Mouse (Mus musculus): ENCODE results near the gene Gm49339.
A peak's percentile ranks its signal among the peaks of the same experiment; 100 is the strongest.
"Not testable (repeated sequence)": the region's sequence is repeated elsewhere in the genome, so short reads cannot be mapped to it uniquely, and the experiment has no call there.

Gm49339 gene

GRCm38 (mm10) chr10:51480397-51480796, at the start of gene Gm49339, which contains the start of gene Lilr4b:
Gene Gm49339 (plus strand): TSS chr10:51480612.
Gene Lilr4b (plus strand): TSS chr10:51480632.
- H3K9me3 ChIP-seq (ENCODE audit: low read length); H3K4me1 ChIP-seq (replicated peaks; ENCODE audit: low read depth, low read length); H3K27me3 ChIP-seq (ENCODE audit: insufficient read depth, low read length); H3K4me3 ChIP-seq (replicated peaks; ENCODE audit: low read length); H3K36me3 ChIP-seq (ENCODE audit: insufficient read depth, low read length): not testable (repeated sequence)

GRCm38 (mm10) chr10:51432940-51433339, 47.5 kb upstream of the Gm49339 start:
- Histone ChIP-seq H3K4me3 (replicated peaks; ENCODE audit: low read length) (no peak overlapping the region), H3K4me1 (replicated peaks; ENCODE audit: low read depth, low read length) (no peaks in the 10 kb centered on the region), H3K9me3 (ENCODE audit: low read length) (peaks cover 34% of the 10 kb centered on the region), H3K36me3 (ENCODE audit: insufficient read depth, low read length) (no peaks in the 10 kb centered on the region), H3K27me3 (ENCODE audit: insufficient read depth, low read length) (no peaks in the 10 kb centered on the region)
- no peak for TF ChIP-seq NANOG (IDR thresholded peaks at IDR 0.05; ENCODE audit: borderline replicate concordance, low read length)
- no peak for TF ChIP-seq POU5F1 (IDR thresholded peaks at IDR 0.05; ENCODE audit: borderline replicate concordance, low read length)
- TF ChIP-seq CTCF (conservative IDR thresholded peaks at IDR 0.05; ENCODE audit: low read length): no peak

GRCm38 (mm10) chr10:51435684-51436083, 44.7 kb upstream of the Gm49339 start:
- Histone ChIP-seq H3K36me3 (ENCODE audit: insufficient read depth, low read length) (no peaks in the 10 kb centered on the region), H3K4me3 (replicated peaks; ENCODE audit: low read length) (no peak overlapping the region)

GRCm38 (mm10) chr10:51451610-51452009, 28.8 kb upstream of the Gm49339 start:
- H3K27me3 ChIP-seq (ENCODE audit: insufficient read depth, low read length): no peaks in the 10 kb centered on the region
- TF ChIP-seq POU5F1 (IDR thresholded peaks at IDR 0.05; ENCODE audit: borderline replicate concordance, low read length): no peak
- no peak for TF ChIP-seq CTCF (conservative IDR thresholded peaks at IDR 0.05; ENCODE audit: low read length)
- no peaks in the 10 kb centered on the region for H3K4me1 ChIP-seq (replicated peaks; ENCODE audit: low read depth, low read length)
- no peaks in the 10 kb centered on the region for H3K9me3 ChIP-seq (ENCODE audit: low read length)
- no peaks in the 10 kb centered on the region for H3K36me3 ChIP-seq (ENCODE audit: insufficient read depth, low read length)
- H3K4me3 ChIP-seq (replicated peaks; ENCODE audit: low read length): no peak overlapping the region

More at GRCm38 (mm10) chr10:51435684-51436083, 44.7 kb upstream of the Gm49339 start:
- TF ChIP-seq CTCF (conservative IDR thresholded peaks at IDR 0.05; ENCODE audit: low read length): no peak
- TF ChIP-seq NANOG (IDR thresholded peaks at IDR 0.05; ENCODE audit: borderline replicate concordance, low read length): no peak
- no peak for TF ChIP-seq POU5F1 (IDR thresholded peaks at IDR 0.05; ENCODE audit: borderline replicate concordance, low read length)
- no peaks in the 10 kb centered on the region for H3K27me3 ChIP-seq (ENCODE audit: insufficient read depth, low read length)
- H3K9me3 ChIP-seq (ENCODE audit: low read length): peaks cover 32% of the 10 kb centered on the region
- no peaks in the 10 kb centered on the region for H3K4me1 ChIP-seq (replicated peaks; ENCODE audit: low read depth, low read length)

- H3K36me3 ChIP-seq (ENCODE audit: insufficient read depth, low read length): no peaks in the 10 kb centered on the region
- TF ChIP-seq NANOG (IDR thresholded peaks at IDR 0.05; ENCODE audit: borderline replicate concordance, low read length) (no peak), CTCF (conservative IDR thresholded peaks at IDR 0.05; ENCODE audit: low read length) (no peak), POU5F1 (IDR thresholded peaks at IDR 0.05; ENCODE audit: borderline replicate concordance, low read length) (no peak)
- no peak overlapping the region for H3K4me3 ChIP-seq (replicated peaks; ENCODE audit: low read length)
- H3K27me3 ChIP-seq (ENCODE audit: insufficient read depth, low read length): no peaks in the 10 kb centered on the region
- no peaks in the 10 kb centered on the region for H3K9me3 ChIP-seq (ENCODE audit: low read length)
- no peaks in the 10 kb centered on the region for H3K4me1 ChIP-seq (replicated peaks; ENCODE audit: low read depth, low read length)
Observed at GRCm38 (mm10) chr10:51453616-51454298, 26.7 kb upstream of the Gm49339 start.

GRCm38 (mm10) chr10:51454365-51454764, 26.0 kb upstream of the Gm49339 start:
- H3K27me3 ChIP-seq (ENCODE audit: insufficient read depth, low read length): no peaks in the 10 kb centered on the region
- H3K9me3 ChIP-seq (ENCODE audit: low read length): no peaks in the 10 kb centered on the region
- no peak for TF ChIP-seq POU5F1 (IDR thresholded peaks at IDR 0.05; ENCODE audit: borderline replicate concordance, low read length)
- H3K36me3 ChIP-seq (ENCODE audit: insufficient read depth, low read length): no peaks in the 10 kb centered on the region
- H3K4me3 ChIP-seq (replicated peaks; ENCODE audit: low read length): no peak overlapping the region
- no peaks in the 10 kb centered on the region for H3K4me1 ChIP-seq (replicated peaks; ENCODE audit: low read depth, low read length)

GRCm38 (mm10) chr10:51455762-51456161, 24.6 kb upstream of the Gm49339 start:
- H3K4me3 ChIP-seq (replicated peaks; ENCODE audit: low read length): no peak overlapping the region
- no peaks in the 10 kb centered on the region for H3K27me3 ChIP-seq (ENCODE audit: insufficient read depth, low read length)
- no peaks in the 10 kb centered on the region for H3K4me1 ChIP-seq (replicated peaks; ENCODE audit: low read depth, low read length)
- TF ChIP-seq NANOG (IDR thresholded peaks at IDR 0.05; ENCODE audit: borderline replicate concordance, low read length): no peak
- no peak for TF ChIP-seq POU5F1 (IDR thresholded peaks at IDR 0.05; ENCODE audit: borderline replicate concordance, low read length)
- TF ChIP-seq CTCF (conservative IDR thresholded peaks at IDR 0.05; ENCODE audit: low read length): no peak
- H3K36me3 ChIP-seq (ENCODE audit: insufficient read depth, low read length): no peaks in the 10 kb centered on the region
- H3K9me3 ChIP-seq (ENCODE audit: low read length): no peaks in the 10 kb centered on the region

- H3K27me3 ChIP-seq (ENCODE audit: insufficient read depth, low read length): no peaks in the 10 kb centered on the region
- H3K4me3 ChIP-seq (replicated peaks; ENCODE audit: low read length): no peak overlapping the region
- H3K9me3 ChIP-seq (ENCODE audit: low read length): peaks cover under 1% of the 10 kb centered on the region; the same call in 1 of the 2 replicates
- TF ChIP-seq POU5F1 (IDR thresholded peaks at IDR 0.05; ENCODE audit: borderline replicate concordance, low read length): no peak
- no peak for TF ChIP-seq CTCF (conservative IDR thresholded peaks at IDR 0.05; ENCODE audit: low read length)
- TF ChIP-seq NANOG (IDR thresholded peaks at IDR 0.05; ENCODE audit: borderline replicate concordance, low read length): no peak
- H3K4me1 ChIP-seq (replicated peaks; ENCODE audit: low read depth, low read length): no peaks in the 10 kb centered on the region
- no peaks in the 10 kb centered on the region for H3K36me3 ChIP-seq (ENCODE audit: insufficient read depth, low read length)
Observed at GRCm38 (mm10) chr10:51456369-51456768, 24.0 kb upstream of the Gm49339 start.

- peaks cover 25% of the 10 kb centered on the region for H3K4me1 ChIP-seq (replicated peaks; ENCODE audit: low read depth, low read length)
- H3K36me3 ChIP-seq (ENCODE audit: insufficient read depth, low read length); H3K9me3 ChIP-seq (ENCODE audit: low read length); H3K27me3 ChIP-seq (ENCODE audit: insufficient read depth, low read length); H3K4me3 ChIP-seq (replicated peaks; ENCODE audit: low read length): not testable (repeated sequence)
- TF ChIP-seq POU5F1 (IDR thresholded peaks at IDR 0.05; ENCODE audit: borderline replicate concordance, low read length) (peak; percentile 36; the same call in 1 of the 2 replicates), NANOG (IDR thresholded peaks at IDR 0.05; ENCODE audit: borderline replicate concordance, low read length) (peak; percentile 96)
Observed at GRCm38 (mm10) chr10:51463800-51464199, 16.6 kb upstream of the Gm49339 start.

GRCm38 (mm10) chr10:51490691-51491090, 10.3 kb downstream of the Gm49339 start, which contains the start of gene Lilrb4a:
Gene Lilrb4a (plus strand): TSS chr10:51490956.
- not testable (repeated sequence) for H3K4me3 ChIP-seq (replicated peaks; ENCODE audit: low read length); H3K9me3 ChIP-seq (ENCODE audit: low read length); H3K27me3 ChIP-seq (ENCODE audit: insufficient read depth, low read length)

More at GRCm38 (mm10) chr10:51490691-51491090, 10.3 kb downstream of the Gm49339 start, which contains the start of gene Lilrb4a:
- not testable (repeated sequence) for H3K4me1 ChIP-seq (replicated peaks; ENCODE audit: low read depth, low read length); H3K36me3 ChIP-seq (ENCODE audit: insufficient read depth, low read length)

All from E14TG2a.4 (cell line).